Mouse (Mus musculus): Measurements from ENCODE around the gene Arntl2.

DNA sequence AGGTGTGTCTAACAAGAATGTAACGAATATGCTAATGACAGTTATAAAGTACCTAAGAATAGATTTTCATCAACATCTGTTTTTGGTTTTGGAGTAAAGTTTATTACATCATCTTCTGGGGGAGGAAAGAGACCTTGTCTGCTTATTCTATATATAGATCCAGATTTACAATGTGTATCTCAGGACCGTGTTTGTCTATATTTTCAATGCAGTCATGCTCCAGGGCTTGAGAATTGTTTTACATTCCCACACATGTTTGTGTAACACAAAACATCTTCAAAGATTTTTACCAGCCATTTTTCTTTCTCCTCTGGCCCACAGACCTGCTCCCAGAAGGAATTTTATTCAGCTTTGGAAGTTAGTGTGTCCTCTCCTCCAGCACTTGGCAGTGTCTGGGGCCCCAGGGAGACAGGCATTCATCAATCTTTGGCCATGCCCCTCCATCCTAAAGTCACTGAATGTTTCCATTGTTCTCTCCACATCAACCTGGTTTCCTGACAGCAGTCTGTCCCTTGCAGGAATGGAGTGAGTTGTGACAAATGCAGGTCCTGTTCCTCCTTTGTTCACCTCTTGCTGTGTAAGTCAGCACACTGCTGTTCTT lies 42.2 kb upstream of the Arntl2 start:
- TF ChIP-seq CTCF (IDR thresholded peaks at IDR 0.05 in 2 of 3, conservative IDR thresholded peaks at IDR 0.05 in 1 of 3; ENCODE audit: control insufficient read depth in 1 of 3, insufficient read depth in 1 of 3, low read depth in 2 of 3, low read length in 3 of 3, poor library complexity in 1 of 3, severe bottlenecking in 1 of 3) (no peak), TBP (IDR thresholded peaks at IDR 0.05; ENCODE audit: low read depth, low read length) (no peak), RAD21 (IDR thresholded peaks at IDR 0.05; ENCODE audit: low read depth, low read length) (no peak), POLR2A (IDR thresholded peaks at IDR 0.05; ENCODE audit: control insufficient read depth in 1 of 2, insufficient read depth in 1 of 2, low read depth in 1 of 2, low read length in 2 of 2, poor library complexity in 1 of 2) (no peak), USF2 (IDR thresholded peaks at IDR 0.05; ENCODE audit: borderline replicate concordance in 1 of 2, insufficient read depth in 1 of 2, low read depth in 1 of 2, low read length in 2 of 2) (no peak), ZKSCAN1 (IDR thresholded peaks at IDR 0.05; ENCODE audit: low read depth, low read length) (no peak), MYB (IDR thresholded peaks at IDR 0.05; ENCODE audit: low read depth, low read length) (no peak), MAX (IDR thresholded peaks at IDR 0.05; ENCODE audit: low read length) (no peak)
